Mouse (Mus musculus): ENCODE measurements around the gene Zfp72. TPM values are rescaled to one million over a fixed set of nuclear protein-coding genes. Genes with fewer than 3 reads are reported as not detected.

Gene Zfp72
- polyA plus RNA-seq (2015; fragmentation: Nextera tagmentation; extraction: Ambion mirVana) = 5.8 and 6.5 TPM in 2 replicates

- Histone ChIP-seq H3K4me1 (replicated peaks) (peaks cover 6% of the 10 kb centered on the region), H3K27me3 (no peaks in the 10 kb centered on the region), H3K27ac (no peak within 1 kb of the TSS), H3K4me2 (peak within 1 kb of the TSS; percentile 67), H3K9ac (peak within 1 kb of the TSS; percentile 77), H3K9me3 (no peaks in the 10 kb centered on the region), H3K4me3 (peak within 1 kb of the TSS; percentile 68), H3K36me3 (no peaks in the 10 kb centered on the region)
- 1% methylated on average over 14 of the region's 14 CpGs for WGBS
- peak; percentile 94 for ATAC-seq (ENCODE audit: low FRiP score)
Measured at GRCm38 (mm10) chr13:74390371-74390990, at the start of gene Zfp72. TSS of gene Zfp72 (minus strand) at chr13:74390836.

- 37% methylated on average over 19 of the region's 19 CpGs for WGBS
- Histone ChIP-seq H3K9ac (no peak overlapping the region), H3K27ac (no peak overlapping the region), H3K4me2 (no peak overlapping the region), H3K27me3 (no peaks in the 10 kb centered on the region), H3K36me3 (peaks cover 52% of the 10 kb centered on the region), H3K9me3 (peaks cover 49% of the 10 kb centered on the region), H3K4me3 (no peak overlapping the region), H3K4me1 (replicated peaks) (no peaks in the 10 kb centered on the region)
- no peak for ATAC-seq (ENCODE audit: low FRiP score)
Measured at GRCm38 (mm10) chr13:74439895-74440294, 49.3 kb upstream of the Zfp72 start.

DNA sequence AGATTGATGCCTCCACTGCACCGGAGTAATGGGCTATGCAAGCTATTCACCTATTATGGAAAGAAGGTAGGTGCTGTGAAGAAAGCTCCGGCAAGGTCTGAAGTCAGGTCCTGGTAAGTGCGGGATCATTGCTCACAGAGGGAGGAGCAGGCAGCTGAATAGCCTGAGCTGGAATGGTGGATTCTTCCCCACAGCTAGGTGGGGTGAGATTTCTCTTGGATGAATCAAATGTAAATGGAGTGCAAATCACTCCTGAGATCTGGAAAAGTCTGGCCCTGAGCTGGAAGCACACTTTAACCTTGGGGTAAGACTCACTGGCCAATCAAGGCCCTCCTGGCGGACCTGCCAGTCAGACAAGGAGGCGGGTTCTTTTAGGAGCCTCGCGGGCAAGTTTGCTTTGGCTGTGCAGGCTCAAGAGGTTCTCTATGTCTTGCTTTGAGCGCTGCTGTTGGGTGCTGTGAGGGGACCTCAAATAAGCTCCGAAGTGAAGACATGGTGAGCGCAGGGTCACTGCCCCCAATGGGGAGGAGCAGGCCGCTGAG lies 8.7 kb upstream of the Zfp72 start, which contains the start of gene Ftl1-ps1:
Gene Ftl1-ps1 (plus strand): TSS at position 397 of the 542 bp plus-strand sequence.
- no peak for ATAC-seq (ENCODE audit: low FRiP score)
- Histone ChIP-seq H3K4me2 (peak within 1 kb of the TSS; percentile 23; the same call in 1 of the 2 replicates), H3K9me3 (no peaks in the 10 kb centered on the region), H3K4me3 (no peak within 1 kb of the TSS), H3K27ac (no peak within 1 kb of the TSS), H3K4me1 (replicated peaks) (no peaks in the 10 kb centered on the region), H3K9ac (no peak within 1 kb of the TSS), H3K27me3 (no peaks in the 10 kb centered on the region), H3K36me3 (no peaks in the 10 kb centered on the region)
- 9% methylated on average over 11 of the region's 11 CpGs for WGBS

DNA sequence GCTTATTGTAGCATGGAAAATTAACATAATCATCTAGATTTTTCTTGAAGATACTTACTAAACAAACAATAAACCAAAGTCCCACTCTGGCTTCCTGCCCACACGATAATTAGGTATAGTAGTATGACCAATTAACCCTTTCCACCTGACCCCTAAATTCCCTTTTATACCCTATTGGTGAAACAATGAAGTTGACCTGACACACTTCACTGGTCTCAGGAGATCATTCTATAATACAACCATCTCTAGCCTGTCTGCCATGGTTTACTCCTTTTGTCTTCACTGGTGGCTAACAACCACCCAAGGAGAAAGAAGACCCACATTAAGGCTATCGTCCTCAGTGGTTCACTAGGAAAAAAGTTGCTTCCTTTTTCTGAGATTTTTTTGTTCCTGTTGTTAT lies 520 bp upstream of the Zfp72 start:
- Histone ChIP-seq H3K36me3 (no peaks in the 10 kb centered on the region), H3K4me3 (no peak overlapping the region), H3K9ac (no peak overlapping the region), H3K9me3 (no peaks in the 10 kb centered on the region), H3K27me3 (no peaks in the 10 kb centered on the region), H3K27ac (no peak overlapping the region), H3K4me2 (no peak overlapping the region), H3K4me1 (replicated peaks) (peaks cover 6% of the 10 kb centered on the region)
- WGBS = 78% methylated on average over 2 of the region's 2 CpGs
- ATAC-seq (ENCODE audit: low FRiP score) = peak; percentile 60

GRCm38 (mm10) chr13:74389730-74390129 lies 906 bp downstream of the Zfp72 start:
- H3K36me3 ChIP-seq = no peaks in the 10 kb centered on the region
- H3K27ac ChIP-seq = no peak overlapping the region
- 69% methylated on average over 6 of the region's 6 CpGs for WGBS
- no peak overlapping the region for H3K9ac ChIP-seq
- peak overlapping the region; percentile 67 for H3K4me2 ChIP-seq
- H3K9me3 ChIP-seq = no peaks in the 10 kb centered on the region
- 0 out of 2 replicates have a peak, but pooled peaks have one; percentile 9 for ATAC-seq (ENCODE audit: low FRiP score)
- peak overlapping the region; percentile 68 for H3K4me3 ChIP-seq
- H3K4me1 ChIP-seq (replicated peaks) = peaks cover 6% of the 10 kb centered on the region
- H3K27me3 ChIP-seq = no peaks in the 10 kb centered on the region

- no peaks in the 10 kb centered on the region for H3K27me3 ChIP-seq
- no peaks in the 10 kb centered on the region for H3K36me3 ChIP-seq
- no peak overlapping the region for H3K9ac ChIP-seq
- 0 out of 2 replicates have a peak overlapping the region, but pooled peaks have one; percentile 25 for H3K27ac ChIP-seq
- no peak overlapping the region for H3K4me3 ChIP-seq
- 62% methylated on average over 3 of the region's 3 CpGs for WGBS
- H3K9me3 ChIP-seq = no peaks in the 10 kb centered on the region
- H3K4me1 ChIP-seq (replicated peaks) = peaks cover 9% of the 10 kb centered on the region; the same call in 1 of the 2 replicates
- ATAC-seq (ENCODE audit: low FRiP score) = peak; percentile 46; the same call in 1 of the 2 replicates
- H3K4me2 ChIP-seq = no peak overlapping the region
Measured at GRCm38 (mm10) chr13:74382289-74382688, 8.3 kb downstream of the Zfp72 start.

DNA sequence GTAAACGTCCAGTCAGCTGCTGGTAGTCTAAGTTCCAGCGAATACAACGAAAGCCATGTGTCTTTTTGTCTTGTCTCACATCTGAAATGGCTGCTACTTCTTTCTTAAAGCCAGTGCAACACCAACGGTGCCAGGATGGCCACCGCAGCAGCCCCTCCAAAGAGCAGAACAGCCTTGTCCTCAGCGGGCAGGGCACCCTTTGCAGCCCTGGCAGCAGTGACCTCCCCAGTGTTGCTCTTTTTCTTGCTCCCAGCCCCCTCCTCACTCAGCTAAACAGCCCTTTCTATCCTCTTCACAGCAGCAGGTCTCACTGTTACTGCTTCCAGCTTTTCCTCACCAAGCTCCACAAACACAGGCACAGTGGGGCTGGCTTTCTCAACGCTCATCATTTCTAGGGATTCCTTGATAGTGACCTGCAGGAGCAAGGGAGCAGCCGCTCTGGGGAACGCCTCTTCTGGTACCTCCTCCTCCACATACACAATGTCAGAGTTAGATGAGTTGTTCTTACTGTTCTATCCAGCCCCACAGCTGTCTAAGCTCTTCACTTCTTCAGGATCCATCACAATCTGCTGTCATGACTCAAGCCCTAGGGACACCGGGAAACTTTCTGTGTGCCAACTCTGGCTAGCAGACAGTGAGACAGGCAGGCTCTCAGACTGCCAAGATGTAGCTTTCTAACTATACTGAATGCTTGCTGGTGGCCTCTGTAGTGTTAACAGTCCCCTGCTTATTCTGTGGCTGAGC lies 8.9 kb downstream of the Zfp72 start:
- Histone ChIP-seq H3K4me1 (replicated peaks) (peaks cover 9% of the 10 kb centered on the region; the same call in 1 of the 2 replicates), H3K4me3 (no peak overlapping the region), H3K27ac (0 out of 2 replicates have a peak overlapping the region, but pooled peaks have one; percentile 25), H3K27me3 (no peaks in the 10 kb centered on the region), H3K9me3 (no peaks in the 10 kb centered on the region), H3K9ac (peak overlapping the region; percentile 31; the same call in 1 of the 2 replicates), H3K4me2 (no peak overlapping the region), H3K36me3 (no peaks in the 10 kb centered on the region; the same call in 1 of the 2 replicates)
- peak; percentile 43; the same call in 1 of the 2 replicates for ATAC-seq (ENCODE audit: low FRiP score)
- 71% methylated on average over 10 of the region's 10 CpGs for WGBS

- ATAC-seq (ENCODE audit: low FRiP score) = no peak
- WGBS = 81% methylated on average over 8 of the region's 8 CpGs
- H3K4me1 ChIP-seq (replicated peaks) = no peaks in the 10 kb centered on the region
Measured at GRCm38 (mm10) chr13:74363859-74364235, 26.8 kb downstream of the Zfp72 start, which contains the start of gene Lrrc14b. TSS of gene Lrrc14b (minus strand) at chr13:74364005.

DNA sequence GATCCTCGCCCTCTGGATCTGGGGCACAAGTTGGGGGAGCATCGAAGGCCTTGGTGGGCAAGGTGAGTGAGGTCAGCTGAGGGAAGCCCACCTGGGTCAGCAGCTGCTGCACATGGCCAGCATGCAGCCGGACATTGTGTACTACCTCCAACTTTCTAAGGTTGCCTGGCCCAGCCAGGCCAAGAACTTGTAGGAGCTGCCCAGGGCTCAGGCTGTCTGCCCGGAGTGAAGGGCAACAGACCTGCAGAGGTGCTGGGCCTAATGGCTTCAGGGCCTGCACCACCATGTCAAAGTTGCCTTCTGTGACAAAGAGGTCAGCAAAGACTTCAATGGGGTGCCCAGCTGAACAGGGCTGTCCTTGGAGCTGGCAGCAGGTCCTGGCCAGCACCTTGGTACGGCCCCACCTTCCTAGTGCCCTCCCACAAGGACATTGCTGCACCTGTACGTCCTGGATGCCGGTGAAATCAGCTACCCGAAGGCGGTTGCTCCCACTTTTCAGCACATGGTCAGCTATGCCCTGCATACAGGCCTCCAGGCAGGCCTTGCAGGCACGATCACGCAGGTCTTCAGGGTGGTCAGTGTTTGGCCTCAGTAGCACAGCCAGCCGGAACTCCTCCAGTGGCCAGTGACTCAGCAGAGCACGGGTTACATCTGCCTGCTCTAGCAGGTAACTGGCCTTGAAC lies 27.3 kb downstream of the Zfp72 start:
- no peak overlapping the region for H3K4me2 ChIP-seq
- H3K9me3 ChIP-seq = no peaks in the 10 kb centered on the region
- H3K4me3 ChIP-seq = no peak overlapping the region
- peaks cover 50% of the 10 kb centered on the region for H3K36me3 ChIP-seq
- no peaks in the 10 kb centered on the region for H3K4me1 ChIP-seq (replicated peaks)
- H3K27ac ChIP-seq = no peak overlapping the region
- no peak overlapping the region for H3K9ac ChIP-seq
- ATAC-seq (ENCODE audit: low FRiP score) = peak; percentile 53
- WGBS = 95% methylated on average over 13 of the region's 13 CpGs
- H3K27me3 ChIP-seq = no peaks in the 10 kb centered on the region

More at GRCm38 (mm10) chr13:74363859-74364235, 26.8 kb downstream of the Zfp72 start, which contains the start of gene Lrrc14b:
- Histone ChIP-seq H3K27me3 (no peaks in the 10 kb centered on the region), H3K4me2 (no peak within 1 kb of the TSS), H3K9ac (no peak within 1 kb of the TSS), H3K9me3 (no peaks in the 10 kb centered on the region), H3K36me3 (peaks cover 45% of the 10 kb centered on the region), H3K4me3 (no peak within 1 kb of the TSS), H3K27ac (no peak within 1 kb of the TSS)

GRCm38 (mm10) chr13:74362218-74362617 lies 28.4 kb downstream of the Zfp72 start:
- Histone ChIP-seq H3K9ac (no peak overlapping the region), H3K4me1 (replicated peaks) (no peaks in the 10 kb centered on the region), H3K4me3 (no peak overlapping the region), H3K9me3 (no peaks in the 10 kb centered on the region), H3K27me3 (no peaks in the 10 kb centered on the region), H3K4me2 (no peak overlapping the region), H3K36me3 (peaks cover 58% of the 10 kb centered on the region), H3K27ac (no peak overlapping the region)
- no peak for ATAC-seq (ENCODE audit: low FRiP score)
- WGBS = 89% methylated on average over 2 of the region's 2 CpGs

- Histone ChIP-seq H3K27me3 (no peaks in the 10 kb centered on the region), H3K9ac (no peak overlapping the region), H3K27ac (no peak overlapping the region), H3K4me3 (no peak overlapping the region), H3K4me1 (replicated peaks) (0 out of 2 replicates have a peak, but pooled peaks cover 4% of the 10 kb centered on the region), H3K9me3 (no peaks in the 10 kb centered on the region), H3K4me2 (no peak overlapping the region), H3K36me3 (peaks cover 67% of the 10 kb centered on the region)
- no peak for ATAC-seq (ENCODE audit: low FRiP score)
- 96% methylated on average over 13 of the region's 13 CpGs for WGBS
Measured at GRCm38 (mm10) chr13:74356491-74356890, 34.1 kb downstream of the Zfp72 start.

Data from hindbrain, embryonic 13.5 days (tissue).